Mouse (Mus musculus): Measurements from ENCODE around the gene Gm20388. TPM values are rescaled to one million over a fixed set of nuclear protein-coding genes. Genes with fewer than 3 reads are reported as not detected.

The Gm20388 gene
- polyA plus RNA-seq, 1 experiment from 2014 or later, result 2.9 TPM

DNA sequence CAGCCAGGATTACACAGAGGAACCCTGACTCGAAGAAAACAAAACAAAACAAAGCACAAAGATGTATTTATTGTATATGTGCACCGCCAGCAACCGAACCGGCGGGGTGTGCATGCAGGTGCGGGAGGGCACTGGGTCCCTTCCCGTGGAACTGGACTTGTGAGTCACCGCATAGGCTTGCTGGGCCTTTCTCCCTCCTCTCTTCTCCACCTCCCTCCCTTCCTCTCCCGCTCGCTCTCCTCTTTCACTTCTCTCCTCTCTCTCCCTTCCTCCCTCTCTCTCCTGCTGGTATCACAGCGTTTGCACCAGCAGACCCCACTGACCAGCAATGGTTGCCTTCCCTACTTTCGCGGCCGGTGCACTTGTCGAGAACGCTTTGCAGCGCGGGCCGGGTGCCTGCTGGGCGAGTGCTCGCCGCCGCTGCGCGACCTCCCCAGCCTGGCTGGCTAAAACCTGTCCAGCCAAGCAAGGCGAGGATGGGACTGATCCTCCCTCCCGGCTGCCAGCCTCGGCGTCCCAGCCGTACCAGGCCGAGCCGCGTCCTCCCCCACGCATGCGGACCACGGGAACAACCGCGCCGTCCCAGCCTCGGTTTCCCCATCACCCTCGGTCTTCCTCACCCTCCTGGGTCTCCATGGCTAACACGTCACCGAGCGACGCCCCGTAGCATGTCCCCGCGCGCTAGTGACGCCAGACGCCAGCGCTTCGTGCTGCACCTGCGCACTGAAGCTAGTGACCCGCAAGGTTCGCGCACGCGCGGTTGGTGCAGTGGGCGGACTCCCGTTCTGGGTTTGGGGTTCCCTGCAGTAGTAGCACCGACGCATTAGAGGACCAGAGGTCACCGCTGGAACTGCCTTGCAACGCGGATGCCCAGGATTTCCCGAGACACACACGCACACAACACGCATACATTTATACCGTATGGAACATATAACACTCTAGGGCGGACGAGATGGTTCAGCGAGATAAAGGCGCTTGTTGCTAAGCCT is 1197.3 kb downstream of the Gm20388 start, which contains the start of gene Mthfsd:
TSS of gene Mthfsd (minus strand) at position 725 of the 989 bp plus-strand sequence.

DNA sequence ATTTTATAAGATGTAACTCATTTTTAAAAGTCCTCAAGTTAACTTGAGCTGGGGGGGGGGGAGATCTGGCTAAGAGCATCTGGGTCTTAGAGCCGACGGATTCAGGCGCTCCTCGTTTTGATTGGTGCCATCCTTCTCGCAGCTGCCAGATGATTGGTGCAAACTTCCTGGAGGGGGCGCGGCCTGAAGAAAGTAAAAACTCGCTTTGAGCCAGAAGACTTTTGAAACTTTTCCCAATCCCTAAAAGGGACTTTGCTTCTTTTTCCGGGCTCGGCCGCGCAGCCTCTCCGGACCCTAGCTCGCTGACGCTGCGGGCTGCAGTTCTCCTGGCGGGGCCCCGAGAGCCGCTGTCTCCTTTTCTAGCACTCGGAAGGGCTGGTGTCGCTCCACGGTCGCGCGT is 1205.3 kb downstream of the Gm20388 start, which contains the start of gene Foxc2:
TSS of gene Foxc2 (plus strand) at position 224 of the 400 bp plus-strand sequence.

DNA sequence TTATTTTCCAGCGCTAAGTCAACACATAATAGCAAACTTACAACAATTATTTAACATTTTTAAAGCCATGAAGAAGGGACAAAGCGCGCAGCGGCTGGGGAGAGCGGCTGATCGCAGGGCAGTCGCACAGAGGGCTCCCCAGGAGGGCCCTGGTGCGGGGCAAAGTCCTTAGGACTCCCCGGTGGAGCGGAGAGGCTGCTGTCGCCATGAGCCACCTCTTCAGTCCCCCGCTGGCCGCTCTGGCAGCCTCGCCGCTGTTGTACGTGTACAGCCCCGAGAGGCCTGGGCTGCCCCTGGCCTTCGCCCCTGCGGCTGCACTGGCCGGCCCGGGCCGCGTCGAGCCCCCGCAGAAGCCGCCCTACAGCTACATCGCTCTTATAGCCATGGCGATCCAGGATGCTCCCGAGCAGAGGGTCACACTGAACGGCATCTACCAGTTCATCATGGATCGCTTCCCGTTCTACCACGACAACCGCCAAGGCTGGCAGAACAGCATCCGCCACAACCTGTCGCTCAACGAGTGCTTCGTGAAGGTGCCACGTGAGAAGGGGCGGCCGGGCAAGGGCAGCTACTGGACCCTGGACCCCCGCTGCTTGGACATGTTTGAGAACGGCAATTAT is 1217.2 kb downstream of the Gm20388 start, which contains the start of gene Foxl1:
TSS of gene Foxl1 (plus strand) at position 185 of the 620 bp plus-strand sequence.

DNA sequence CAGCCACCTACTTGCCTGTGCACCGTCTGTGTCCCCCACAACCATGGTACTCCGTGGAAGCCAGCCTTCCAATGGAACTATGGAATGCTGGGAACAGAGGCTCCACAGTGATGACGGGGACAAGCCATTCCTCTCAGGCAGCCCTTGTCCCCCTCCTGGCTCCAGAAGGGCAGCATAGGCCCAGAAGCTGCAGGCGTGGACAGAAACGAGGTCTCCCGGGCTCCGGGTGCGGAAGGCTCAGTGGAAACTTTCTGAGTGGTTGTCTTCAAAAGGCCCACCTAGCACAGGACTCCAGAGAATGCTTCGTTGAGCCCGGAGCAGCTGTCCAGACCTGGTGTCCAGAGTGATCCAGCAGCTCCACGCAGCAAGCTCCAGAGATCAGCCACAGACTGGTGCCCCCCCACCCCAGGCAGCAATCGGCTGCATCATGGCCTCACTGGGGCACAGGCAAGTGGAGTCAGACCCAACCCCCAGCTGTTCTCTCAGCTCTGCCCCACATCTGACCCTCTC is 1633.7 kb downstream of the Gm20388 start, which contains the start of gene 1700018B08Rik:
TSS of gene 1700018B08Rik (minus strand) at position 45 of the 510 bp plus-strand sequence.

DNA sequence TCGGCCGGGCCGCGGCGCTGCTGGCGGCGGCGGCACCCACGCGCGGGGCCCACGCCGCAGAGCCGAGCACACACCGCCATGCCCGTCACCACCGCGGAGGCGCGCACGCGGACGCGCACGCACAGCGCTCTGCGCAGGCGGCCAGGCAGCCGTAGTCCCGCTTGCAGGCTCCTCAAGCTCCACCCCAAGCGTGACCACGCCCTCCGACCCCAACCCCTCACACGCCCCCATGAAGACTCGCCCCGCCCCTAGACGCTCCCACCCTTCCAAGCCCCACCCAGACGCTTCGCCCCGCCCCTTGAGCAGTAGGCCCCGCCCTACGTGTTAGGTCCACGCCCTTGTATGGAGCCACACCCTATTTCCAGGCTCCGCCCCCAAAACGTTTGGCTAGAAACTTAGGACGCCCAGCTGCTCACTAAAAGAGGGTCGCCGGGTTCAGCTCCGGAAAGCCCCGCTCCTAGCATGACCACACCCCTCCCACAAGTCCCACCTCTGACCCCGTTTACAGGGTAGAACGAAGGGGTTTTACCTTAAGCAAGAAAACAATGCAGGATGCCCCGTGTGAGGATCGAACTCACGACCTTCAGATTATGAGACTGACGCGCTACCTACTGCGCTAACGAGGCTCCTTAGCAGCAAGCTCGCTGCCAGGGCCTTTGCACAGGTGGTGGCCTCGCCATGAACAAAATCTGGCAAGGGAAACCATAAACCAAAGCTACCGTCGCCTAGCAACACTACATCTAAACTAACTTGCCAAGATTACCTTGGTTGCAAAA is 1668.2 kb downstream of the Gm20388 start, which contains the start of gene Fbxo31:
TSS of gene Fbxo31 (minus strand) at position 131 of the 776 bp plus-strand sequence.

DNA sequence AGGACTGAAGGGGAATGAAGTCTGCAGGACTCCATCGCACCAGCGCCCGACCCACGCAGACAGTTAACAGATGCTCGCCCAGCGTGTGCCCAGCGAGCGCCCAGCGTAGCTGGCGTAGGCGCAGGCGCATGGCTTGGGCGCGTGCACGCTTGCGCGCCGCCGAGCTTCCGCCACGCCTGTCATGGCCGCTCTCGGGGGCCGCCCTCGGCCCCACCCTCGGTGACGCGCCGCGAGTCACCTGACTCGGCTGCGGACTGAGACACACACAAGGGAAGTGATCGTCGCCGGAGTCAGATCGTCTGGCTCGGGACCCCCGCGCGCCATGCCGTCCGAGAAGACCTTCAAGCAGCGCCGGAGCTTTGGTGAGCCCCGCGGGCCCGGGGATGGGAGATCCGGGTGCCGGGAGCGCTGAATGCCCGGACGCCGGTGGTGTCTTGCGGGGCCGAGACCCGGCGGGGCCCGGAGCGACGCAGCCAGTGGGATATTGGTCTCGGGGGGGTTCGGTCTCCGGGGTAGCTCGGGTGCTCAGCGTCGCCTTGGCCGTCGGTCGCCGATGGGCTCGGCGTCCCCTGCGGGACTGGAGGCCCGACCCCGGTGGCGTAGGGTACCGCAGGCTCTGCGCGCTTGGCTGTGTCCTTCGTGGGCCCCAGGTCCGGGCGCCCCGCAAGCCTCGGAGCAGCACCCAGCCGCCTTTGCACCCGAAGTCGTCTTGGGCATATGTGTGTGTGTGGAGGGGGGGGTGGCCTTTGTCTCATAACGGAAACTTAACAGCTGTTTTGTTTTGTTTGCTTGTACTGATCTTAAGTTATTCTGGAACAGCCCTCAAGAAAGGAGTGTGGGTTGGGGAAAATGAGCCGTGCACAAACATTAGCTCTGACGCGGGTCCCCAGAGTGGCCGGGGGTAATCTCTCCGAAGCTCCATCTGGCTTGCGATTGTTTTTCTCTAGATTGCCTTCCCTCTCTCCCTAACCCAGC is 1679.8 kb downstream of the Gm20388 start, which contains the start of gene Map1lc3b:
TSS of gene Map1lc3b (plus strand) at position 159 of the 975 bp plus-strand sequence.

DNA sequence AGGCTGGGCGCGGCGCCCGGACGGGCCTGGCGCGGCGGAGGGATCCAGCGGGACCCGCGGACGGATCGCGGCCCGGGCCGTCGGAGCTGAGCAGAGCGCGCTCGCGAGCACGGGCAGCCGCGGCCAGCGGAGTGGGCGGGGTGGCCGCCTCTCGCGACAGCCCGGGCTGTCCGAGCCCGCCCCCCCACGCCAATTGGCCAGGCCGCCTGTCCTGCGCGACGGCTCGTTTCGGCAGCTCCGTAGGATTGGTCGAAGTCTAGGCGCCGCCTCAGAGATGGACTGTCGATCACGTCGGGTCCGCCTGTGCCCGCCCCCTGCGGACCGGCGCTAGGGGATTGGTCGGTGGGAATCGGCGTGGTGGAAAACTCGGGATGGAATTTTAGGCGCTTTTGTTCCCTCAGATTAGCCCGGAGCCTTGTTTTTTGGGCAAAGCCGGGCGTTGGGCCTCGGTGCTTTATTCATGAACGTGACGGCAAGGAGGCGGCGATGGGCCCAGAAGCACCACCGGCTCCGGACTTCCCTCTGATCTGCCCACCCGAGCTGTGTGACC is 1742.2 kb downstream of the Gm20388 start, which contains the start of gene Zcchc14:
TSS of gene Zcchc14 (minus strand) at position 128 of the 550 bp plus-strand sequence.

DNA sequence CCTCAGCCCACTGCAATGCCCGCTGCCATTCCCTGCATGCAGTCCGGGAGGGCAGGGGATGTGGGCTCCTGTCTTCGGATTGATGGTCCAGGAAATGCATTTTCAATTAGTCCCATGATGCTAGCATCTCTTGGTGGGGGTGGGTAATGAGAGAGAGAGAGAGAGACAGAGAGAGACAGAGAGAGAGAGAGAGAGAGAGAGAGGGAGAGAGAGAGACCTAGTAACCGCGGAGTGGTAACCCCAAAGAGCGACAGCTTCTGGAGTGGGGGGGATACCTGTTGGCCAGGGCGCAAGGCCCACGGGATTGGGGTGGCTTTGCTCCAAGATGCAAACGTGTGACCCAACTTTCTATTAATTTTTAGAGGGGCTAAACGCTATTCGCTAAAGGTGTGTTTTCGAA is 1818.7 kb downstream of the Gm20388 start, which contains the start of gene Jph3:
TSS of gene Jph3 (plus strand) at position 301 of the 400 bp plus-strand sequence.

DNA sequence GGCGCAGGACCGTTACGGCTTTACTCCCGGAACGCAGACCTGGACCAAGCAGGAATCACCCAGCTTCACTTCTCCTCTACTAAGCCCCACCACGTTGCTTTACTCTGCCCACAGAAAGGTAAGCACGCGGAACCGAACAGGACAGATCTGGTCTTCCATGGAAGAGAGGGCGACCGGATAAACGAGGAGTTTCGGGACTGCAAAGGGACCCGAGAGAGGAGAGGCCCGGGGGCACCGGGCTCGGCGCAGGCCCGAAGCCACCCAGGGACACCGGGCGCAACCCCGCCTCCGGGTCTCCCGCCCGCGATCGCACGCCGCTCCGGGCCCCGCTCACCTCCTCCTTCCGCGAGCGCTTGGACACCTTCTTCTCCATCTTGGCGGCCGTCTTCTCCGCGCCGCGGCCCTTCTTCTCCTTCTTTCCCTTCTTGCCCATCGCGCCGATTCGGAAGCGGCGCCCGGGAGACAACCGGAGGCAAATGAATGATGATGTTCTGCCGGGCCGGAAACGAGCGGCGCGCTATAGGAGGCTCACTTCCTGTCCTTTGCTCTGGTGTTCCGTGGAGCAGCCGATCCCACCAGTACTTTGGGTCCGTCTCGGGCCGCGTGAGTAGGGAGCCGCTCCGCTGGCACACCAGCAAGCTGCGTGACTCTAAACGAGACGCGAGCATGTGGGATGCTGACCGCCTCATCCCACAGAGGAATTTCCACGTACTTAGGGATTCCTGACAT is 1918.6 kb downstream of the Gm20388 start, which contains the start of gene Klhdc4:
TSS of gene Klhdc4 (minus strand) at position 522 of the 729 bp plus-strand sequence.

DNA sequence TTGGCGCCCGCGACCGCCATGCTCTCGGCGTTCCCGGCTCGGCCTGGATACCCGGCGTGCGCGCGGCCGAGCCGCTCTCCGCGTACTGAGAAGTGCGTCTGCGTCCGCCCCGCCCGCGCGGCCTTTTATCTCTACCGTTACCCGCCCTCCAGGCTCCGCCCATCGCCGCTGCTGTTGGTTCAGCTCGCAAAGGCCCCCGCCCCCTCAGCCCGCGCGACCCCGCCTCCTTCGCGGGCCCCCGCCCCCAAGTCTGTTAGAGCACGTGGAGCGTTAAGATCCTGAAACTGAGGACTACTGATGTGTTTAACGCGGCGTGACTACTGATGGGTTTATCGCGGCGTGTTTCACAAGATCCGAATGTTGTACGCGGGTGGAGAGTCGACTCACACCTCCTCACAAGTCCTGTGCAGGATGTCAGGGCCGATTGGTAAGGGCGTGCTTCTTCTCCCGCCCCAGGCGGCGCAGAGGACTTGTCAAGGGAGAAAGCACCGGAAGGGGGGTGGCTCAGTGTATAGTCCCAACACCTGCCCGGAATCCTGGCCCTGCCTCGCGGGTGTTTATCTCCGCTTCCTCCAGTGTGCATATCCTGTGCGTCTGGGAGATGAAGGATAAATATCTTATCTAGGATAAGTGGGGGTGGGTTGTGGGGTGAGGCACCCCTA is 1997.1 kb downstream of the Gm20388 start, which contains the start of gene Slc7a5:
TSS of gene Slc7a5 (minus strand) at position 108 of the 662 bp plus-strand sequence.

DNA sequence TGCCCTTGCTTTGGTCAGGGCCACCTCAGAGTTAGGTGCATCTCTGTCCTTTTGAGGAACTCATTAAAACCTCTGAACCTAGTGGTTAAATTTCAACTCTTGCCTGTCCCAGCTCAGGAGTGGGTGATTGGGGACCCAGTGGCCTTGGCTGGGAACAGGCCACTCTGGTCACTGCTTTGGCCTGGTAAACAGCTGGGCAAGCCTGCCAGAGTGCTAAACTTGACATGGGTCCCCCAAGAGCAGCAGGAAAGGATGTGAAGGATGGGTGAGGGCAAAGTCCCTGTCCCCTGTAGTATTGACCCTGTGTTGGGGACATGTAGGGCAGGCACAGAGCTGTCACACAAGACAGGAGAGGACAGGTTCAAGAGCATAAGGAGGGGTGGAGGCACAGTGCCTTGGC is 2034.2 kb downstream of the Gm20388 start, which contains the start of gene Car5a:
TSS of gene Car5a (minus strand) at position 74 of the 400 bp plus-strand sequence.

DNA sequence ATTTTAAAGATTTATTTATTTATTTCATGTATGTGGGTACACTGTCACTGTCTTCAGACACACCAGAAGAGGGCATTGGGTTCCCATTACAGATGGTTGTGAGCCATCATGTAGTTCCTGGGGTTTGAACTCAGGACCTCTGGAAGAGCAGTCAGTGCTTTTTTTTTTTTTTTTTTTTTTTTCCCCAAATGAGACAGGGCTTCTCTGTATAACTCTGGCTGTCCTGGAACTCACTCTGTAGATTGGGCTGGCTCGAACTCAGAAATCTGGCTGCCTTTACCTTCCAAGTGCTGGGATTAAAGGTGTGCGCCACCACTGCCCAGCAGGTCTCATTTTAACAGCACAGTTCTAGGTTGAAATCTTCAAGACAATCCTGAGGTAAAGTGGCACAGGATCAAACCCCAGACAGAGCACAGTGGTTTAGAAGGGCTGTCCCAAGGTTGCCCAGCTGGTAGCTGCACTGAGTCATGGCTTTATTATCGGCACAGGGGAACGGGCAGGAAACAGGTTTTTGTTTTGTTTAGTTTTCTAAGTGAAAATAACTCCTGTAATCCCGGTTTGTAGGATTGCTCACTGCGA is 2038.7 kb downstream of the Gm20388 start, which contains the start of gene Banp:
TSS of gene Banp (plus strand) at position 529 of the 579 bp plus-strand sequence.

DNA sequence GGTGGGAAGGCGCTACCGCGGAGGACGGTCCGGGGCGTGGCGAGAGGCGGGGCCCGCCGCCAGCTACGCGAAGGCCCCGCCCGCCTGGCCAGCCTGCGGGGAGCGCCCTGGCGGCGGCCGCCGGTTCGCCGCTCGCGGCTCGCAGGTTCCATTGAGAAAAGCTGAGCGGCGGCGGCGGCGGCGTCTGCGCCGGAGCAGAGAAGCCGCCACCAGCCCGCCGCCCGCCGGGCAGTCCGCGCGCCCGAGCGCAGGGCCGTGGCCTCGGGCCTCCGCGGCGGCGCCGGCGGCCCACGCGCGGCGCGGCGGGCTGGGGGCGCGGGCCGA is 2371.4 kb downstream of the Gm20388 start, which contains the start of gene Zfpm1:
TSS of gene Zfpm1 (plus strand) at position 107 of the 324 bp plus-strand sequence.

DNA sequence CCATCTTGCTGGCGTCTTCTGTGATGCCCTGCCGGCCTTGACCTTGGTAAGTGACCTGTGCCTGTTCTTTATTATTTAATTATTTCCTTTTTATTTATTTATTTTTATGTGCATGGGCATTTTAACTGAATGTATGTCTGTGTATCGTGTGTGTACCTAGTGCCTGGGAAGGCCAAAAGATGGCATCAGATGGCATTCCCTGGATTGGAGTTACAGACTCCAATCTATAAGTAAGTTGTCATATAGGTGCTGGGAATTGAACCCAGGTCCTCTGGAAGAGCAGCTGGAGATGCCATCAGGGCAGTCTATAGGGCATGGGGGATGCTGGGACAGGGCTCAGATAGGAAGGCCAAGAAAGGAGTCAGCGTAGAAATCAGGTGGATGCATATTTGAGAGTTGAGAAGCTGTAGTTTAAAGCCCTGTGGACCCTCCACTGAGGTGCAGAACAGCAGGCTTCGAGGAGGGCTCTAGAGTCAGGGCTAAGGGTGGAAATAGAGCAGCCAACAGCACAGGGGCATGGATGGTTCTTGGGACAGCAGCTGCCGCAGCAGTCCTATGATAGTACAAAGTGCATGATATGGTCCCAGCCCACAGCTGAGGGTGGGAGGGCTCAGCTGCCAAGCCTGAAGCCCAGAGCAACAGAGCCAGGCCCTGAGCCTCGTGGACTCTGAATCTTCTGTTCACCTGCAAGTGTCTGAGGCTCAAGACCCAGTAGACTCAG is 2450.2 kb downstream of the Gm20388 start, which contains the start of gene Trhr2:
TSS of gene Trhr2 (minus strand) at position 51 of the 721 bp plus-strand sequence.

DNA sequence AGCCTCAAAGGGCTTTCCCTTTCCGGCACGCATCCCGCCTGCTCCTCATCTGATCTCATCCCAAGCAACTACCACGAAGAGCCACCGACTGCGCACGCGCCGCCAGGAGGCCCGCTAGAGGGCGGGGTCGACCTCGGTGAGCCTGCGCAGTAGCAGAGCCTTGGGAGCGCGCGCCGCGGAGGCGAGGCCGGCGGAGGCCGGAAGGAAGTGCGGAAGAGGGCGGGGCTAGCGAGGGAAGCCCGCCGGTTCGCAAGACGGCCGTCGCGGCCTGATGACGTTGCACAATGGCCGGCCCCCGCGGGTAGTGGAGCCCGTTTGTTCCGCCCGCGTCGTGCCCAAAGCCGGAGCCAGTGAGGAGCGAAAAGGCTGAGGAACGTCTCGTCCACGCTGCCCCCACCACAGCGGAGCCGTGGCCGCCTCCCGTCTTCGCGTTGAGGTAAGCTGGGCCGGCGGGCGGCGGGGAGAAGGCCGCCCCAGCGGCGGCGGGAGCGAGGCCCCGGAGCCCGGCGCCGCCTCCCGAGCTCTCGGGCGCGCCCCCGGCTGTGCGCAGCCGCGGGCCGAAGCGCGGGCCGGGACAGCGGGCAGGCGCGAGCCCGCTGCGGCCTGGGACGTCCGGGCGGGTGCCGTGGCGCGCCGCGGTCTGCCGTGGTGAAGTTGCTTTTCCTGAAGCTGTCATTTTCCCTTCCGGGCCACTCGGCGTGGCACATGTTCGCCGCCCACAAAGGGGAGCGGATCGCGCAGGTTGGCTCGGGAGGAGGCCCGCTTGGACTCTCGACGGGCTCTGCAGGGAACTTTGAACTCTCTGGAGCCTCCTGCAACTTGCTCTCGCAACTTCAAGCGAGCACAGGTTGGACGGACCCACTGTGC is 2466.0 kb downstream of the Gm20388 start, which contains the start of gene Zc3h18:
TSS of gene Zc3h18 (plus strand) at position 245 of the 867 bp plus-strand sequence.

DNA sequence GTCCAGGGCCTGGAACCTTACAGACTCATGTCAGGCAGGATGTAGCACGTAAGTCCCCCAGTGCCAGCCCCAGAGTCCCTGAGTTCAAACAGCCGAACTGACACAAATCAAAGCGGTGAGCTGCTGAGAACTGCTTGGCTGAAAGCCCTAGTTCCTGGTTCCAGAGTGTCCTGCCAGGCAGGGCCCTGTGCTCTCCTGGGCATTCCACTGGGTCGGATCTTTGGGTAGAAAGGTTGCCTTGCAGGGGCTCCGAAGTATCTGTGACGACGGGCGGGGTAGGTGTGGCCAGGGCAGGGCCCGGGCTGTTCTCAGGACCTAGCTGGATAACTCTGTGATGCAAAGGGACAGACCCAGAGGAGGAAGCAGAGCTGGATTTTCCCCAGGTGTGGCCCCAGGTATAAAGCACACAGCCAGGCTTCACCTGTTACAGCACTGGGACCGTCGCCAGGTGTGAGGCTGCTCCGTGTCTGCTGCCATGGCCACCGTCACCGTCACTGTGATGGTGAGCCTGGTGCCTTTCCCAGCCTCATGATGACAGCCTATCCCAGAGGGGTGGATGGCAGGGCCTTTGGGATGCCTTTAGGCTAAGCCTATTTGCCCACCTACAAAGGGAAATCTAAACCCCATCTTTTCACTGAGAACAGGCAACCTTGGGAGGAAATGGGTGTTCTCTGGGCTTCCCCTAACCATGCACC is 2510.9 kb downstream of the Gm20388 start, which contains the start of gene Il17c:
TSS of gene Il17c (plus strand) at position 645 of the 695 bp plus-strand sequence.

